Mouse (Mus musculus): ENCODE results near the gene Tinagl1.

GRCm38 (mm10) chr4:130163391-130163861 is 11.5 kb downstream of the Tinagl1 start:
- TF ChIP-seq CTCF (IDR thresholded peaks at IDR 0.05; ENCODE audit: borderline replicate concordance, extremely low read depth, insufficient read depth, insufficient read length) (no peak), POLR2A (IDR thresholded peaks at IDR 0.05; ENCODE audit: borderline replicate concordance, extremely low read depth, insufficient read depth, insufficient read length, poor library complexity, severe bottlenecking) (no peak)
